Mouse (Mus musculus) cerebellum, adult 9-11 months (tissue): ENCODE results near the gene Gm10382.
"Not testable (repeated sequence)": the region's sequence is repeated elsewhere in the genome, so short reads cannot be mapped to it uniquely, and the experiment has no call there.

Source experiments
- DNase-seq: peaks from one replicate; pipeline ENCODE4 v3.0.0; 2022

Gm10382 gene

GRCm38 (mm10) chr5:125419124-125419523, 30.0 kb downstream of the Gm10382 start:
- no peak for DNase-seq

GRCm38 (mm10) chr5:125425698-125426276, 36.7 kb downstream of the Gm10382 start:
- no peak for DNase-seq

GRCm38 (mm10) chr5:125426343-125426742, 37.2 kb downstream of the Gm10382 start:
- no peak for DNase-seq

- DNase-seq: not testable (repeated sequence)
These were observed 43.2 kb downstream of the Gm10382 start for GRCm38 (mm10) chr5:125432324-125432723.

DNA sequence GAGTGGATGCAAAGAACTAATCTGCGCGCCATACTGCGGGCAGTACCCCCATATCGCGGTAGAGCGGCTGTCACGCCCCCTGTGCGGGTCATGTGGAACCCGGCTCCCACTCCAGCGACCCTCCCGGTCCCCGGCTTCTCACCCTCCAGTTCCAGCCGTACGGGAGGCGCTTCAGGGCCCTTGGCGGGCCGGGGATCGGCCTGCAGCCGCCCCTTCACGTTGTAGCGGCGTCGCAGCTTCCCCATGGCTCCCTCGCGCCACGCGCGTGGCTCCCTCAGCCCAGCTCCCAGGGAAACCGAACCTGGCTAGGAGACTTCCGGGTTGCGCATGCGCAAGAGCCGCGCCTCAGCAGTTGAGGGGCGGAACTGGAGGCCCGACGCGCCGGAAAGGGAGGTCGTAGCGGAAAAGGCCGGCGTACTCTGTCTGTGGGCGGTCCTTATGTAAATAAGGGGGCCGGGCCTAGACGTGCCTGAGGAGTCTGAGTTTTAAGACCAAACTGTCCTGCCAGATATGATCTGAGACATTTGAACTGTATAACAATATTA, 44.7 kb downstream of the Gm10382 start, which contains the start of gene Dhx37:
Gene Dhx37, minus strand, starts transcription at position 329 of the 545 bp plus-strand sequence.
- DNase-seq: peak; percentile 95

GRCm38 (mm10) chr5:125434347-125434746, 45.2 kb downstream of the Gm10382 start:
- not testable (repeated sequence) for DNase-seq
